Mouse (Mus musculus) embryo, embryonic 10 days (tissue): Measurements from ENCODE around the gene Cnnm2.

Experiments used
- DNase-seq: peaks from one replicate; pipeline ENCODE4 v3.0.0-alpha.2; 2015; ENCODE audit warnings: low spot score

The Cnnm2 gene

DNA sequence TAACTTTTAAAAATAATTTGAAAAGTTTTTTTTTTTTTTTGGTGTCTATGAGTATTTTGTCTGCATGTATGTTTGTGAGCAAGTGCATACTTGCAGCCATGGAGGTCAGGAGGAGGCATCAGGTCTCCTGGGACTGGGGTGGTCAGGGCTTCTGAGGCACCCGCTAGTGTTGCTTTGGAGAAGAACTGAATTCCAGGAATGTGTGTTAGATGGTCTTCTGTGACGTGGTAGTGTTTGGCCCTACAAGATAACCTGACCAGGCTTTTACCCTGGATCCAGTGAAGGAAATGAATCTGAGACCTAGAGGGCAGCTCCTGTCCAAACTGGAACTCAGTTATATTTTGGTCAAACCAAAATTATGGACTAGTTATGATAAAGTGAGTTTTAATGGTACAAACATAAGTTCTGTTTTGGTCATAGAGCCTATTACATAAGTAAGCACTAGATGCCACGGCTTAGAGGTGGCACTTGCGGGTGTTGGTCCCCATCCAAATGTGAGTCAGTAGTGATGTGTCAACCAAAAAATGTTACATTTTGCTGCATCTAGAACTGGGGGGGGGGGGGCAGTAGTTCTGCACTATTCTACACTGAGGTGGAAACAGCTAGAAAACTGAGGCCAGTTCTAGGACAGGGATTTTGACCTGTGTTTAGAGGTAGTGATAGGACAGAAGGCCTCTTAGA lies 38.6 kb downstream of the Cnnm2 start:
- no peak for DNase-seq

DNA sequence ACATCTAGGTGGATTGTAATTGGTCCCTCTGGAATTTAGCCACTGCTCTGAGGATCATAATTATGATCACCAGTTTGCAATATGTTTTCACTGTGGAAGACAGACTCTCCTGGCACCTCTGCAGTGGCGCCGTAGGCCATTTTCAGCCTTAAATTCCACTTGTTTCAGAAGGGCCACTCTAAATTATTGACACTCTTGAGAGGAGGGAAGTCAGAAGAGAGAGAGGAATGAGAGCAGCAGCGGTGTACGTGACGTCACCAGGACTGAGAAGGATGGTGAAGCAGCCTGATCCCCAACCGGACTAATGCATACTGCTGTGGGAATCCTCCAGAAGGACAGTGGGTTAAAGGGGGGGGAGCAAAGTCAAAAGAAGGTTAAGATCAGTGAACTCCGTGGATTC lies 40.1 kb downstream of the Cnnm2 start:
- DNase-seq: no peak

DNA sequence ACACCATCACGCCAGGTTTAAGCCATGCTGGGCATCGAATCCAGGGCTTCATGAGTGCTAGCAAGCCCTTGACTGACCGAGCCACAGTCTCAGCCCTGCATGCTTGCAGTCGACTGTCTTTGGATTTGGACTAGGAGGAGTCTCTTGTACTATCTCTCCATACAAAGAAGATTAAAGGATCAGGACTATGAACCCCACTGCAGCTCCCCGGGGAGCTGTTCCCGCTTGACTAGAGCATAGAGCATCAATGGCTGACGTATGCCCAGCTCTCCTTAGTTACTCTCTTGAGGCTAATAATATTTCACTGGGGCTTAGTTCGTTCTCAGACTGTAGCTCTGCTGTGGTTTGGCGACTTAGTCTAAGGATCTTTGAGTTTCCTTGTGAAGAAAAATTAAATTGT lies 40.9 kb downstream of the Cnnm2 start:
- no peak for DNase-seq

GRCm38 (mm10) chr19:46803732-46804131 lies 42.3 kb downstream of the Cnnm2 start:
- DNase-seq: no peak

DNA sequence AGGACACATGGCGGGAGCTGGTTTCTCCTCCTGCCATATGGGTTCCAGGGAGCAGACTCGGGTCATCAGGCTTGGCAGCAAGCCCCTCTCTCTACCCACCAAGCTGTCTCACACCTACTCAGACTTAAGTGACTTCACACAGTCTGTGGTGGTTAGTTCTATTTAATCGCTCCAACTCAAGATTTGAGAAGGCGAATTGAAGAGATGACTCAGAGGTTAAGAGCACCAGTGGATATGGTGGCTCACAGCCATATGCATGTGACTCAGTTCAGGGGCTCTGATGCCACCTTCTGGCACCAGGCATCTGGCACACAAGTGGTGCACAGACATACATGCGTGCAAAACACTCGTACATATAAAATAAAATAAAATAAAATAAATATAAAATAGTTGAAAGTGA lies 43.4 kb downstream of the Cnnm2 start:
- DNase-seq: no peak

GRCm38 (mm10) chr19:46805933-46806688 lies 44.7 kb downstream of the Cnnm2 start:
- DNase-seq: peak; percentile 12

GRCm38 (mm10) chr19:46808261-46808660 lies 46.9 kb downstream of the Cnnm2 start:
- DNase-seq: no peak

DNA sequence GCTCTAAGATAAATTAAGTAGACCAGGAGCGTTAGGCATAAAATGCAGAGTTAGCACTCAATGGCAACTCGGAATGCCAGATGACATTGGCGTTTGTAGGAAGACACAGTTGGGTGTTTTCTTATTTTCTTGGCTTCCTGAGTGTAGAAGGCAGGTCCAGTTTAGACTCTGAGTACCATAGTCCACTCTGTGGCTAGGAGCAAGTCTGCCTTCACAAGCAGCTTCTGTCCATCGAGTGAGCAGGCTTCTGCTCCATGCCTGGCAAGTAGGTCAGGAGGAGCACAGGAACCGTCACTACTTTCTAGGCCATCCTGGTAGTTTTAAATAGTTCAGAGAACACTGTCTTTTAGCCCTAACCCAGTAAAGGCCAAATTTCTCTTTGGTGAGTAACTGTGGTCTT lies 47.6 kb downstream of the Cnnm2 start:
- no peak for DNase-seq

DNA sequence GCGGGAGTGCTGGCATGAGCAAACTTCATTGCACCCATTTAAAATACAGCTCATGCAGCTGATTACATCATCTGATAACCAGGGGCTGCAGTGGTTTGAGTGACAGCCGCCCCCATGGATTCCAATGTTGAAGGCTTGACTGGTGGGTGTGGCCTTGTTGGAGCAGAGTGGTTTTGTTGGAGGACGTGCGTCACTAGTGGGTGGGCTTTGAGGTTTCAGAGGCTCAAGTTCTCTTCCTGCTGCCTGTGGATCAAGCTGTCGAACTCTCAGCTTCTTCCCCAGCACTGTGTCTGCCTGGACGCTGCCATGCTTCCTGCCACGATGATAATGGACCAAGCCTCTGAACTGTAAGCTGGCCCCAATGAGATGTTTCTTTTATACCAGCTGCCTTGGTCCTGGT lies 57.9 kb downstream of the Cnnm2 start:
- DNase-seq: no peak

- DNase-seq: no peak
Measured at GRCm38 (mm10) chr19:46822491-46822890, 61.1 kb downstream of the Cnnm2 start.

- no peak for DNase-seq
Measured at GRCm38 (mm10) chr19:46823759-46824158, 62.4 kb downstream of the Cnnm2 start.

GRCm38 (mm10) chr19:46824867-46825266 lies 63.5 kb downstream of the Cnnm2 start:
- no peak for DNase-seq

- DNase-seq: no peak
Measured at GRCm38 (mm10) chr19:46827654-46828165, 66.3 kb downstream of the Cnnm2 start.

- DNase-seq: no peak
Measured at GRCm38 (mm10) chr19:46828961-46829360, 67.6 kb downstream of the Cnnm2 start.

DNA sequence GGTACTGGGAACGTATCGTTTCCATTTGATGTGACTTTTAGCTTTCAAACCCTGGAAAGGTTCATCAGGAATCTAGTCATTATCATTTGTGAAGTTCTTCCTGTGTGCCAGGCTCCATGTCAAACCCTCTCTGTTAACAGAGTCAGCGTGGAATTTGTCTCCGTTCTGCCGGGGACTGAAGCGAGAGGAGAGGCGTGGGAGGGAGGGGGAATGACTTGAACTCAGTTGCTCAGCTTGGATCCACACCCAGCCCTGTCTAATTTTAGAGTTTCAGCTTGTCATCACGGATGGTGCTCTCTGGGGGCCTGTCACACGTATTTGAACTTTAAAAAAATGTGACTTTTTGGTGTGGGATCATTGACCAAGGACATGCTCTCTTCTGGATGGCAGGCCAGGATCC lies 70.0 kb downstream of the Cnnm2 start:
- DNase-seq: no peak

GRCm38 (mm10) chr19:46834301-46834700 lies 72.9 kb downstream of the Cnnm2 start:
- no peak for DNase-seq

DNA sequence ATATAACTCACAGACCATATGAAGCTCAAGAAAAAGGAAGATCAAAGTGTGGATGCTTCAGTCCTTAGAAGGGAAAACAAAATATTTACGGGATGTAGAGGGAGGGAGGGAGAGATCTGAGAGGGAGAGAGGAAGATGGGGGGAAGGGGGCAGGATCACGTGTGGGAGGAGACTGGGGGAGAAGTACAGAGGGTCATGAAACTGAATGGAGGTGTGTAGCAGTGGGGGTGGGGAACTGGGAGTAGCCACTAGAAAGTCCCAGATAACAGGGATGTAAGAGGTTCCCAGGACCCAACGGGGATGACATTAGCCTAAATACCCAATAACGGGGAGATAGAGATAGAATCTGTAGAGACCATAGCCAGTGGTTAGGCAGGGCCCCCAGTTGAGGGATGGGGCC lies 73.9 kb downstream of the Cnnm2 start:
- DNase-seq: no peak

DNA sequence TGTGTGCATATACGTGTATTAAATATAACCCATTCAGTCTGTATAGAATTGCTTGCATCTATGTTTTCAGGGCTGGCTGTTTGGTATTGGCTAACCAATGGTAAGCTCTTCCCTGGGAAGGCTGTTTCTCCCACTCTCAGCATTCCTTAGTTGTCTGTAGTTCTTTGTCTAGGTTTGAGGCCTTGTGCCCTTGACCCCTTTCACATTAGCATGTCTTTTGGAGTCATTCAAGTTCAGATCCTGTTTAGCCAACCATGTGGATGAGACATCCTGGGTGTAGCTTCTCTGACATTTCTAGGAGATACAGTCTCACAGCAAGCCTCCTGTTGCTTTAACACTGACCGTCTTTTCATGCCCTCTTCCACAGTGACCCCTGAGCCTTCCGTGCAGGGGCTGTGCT lies 74.7 kb downstream of the Cnnm2 start:
- DNase-seq: no peak

DNA sequence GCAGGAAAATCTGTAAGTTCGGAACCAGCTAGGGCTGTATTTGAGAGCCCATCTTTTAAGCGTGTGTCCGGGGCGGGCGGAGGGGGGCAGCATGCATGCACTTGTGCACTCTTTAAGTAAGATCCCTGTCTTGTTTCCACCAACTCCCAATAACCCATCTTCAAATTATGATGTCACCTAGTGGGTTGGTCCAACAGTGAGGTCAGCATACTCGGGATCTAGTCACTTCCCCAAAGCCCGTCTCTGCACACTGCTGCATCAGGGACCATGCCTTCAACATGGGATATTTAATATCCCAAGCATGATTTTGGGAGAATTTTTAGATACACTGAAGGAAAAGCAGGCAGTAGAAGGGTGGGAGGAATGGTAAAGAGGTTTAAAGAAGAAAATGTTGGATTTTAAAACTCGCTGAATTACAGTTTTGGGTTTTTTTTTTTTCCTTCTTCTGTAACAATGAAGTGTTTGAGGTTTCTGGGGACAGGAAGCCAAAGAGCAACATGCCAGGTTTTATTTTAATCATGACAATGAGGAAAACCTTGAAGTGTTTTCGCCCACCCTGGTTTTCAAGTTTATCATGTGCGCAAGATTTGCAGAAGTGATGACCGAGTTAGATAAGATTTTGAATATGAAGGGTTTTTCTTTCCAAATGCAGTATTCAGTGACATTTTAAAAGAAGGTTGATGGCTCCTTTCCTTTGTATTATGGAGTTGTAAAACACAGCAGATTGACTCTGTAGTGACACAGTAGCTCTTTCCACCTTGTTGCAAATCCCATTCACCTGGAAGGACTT lies 76.1 kb downstream of the Cnnm2 start:
- no peak for DNase-seq

DNA sequence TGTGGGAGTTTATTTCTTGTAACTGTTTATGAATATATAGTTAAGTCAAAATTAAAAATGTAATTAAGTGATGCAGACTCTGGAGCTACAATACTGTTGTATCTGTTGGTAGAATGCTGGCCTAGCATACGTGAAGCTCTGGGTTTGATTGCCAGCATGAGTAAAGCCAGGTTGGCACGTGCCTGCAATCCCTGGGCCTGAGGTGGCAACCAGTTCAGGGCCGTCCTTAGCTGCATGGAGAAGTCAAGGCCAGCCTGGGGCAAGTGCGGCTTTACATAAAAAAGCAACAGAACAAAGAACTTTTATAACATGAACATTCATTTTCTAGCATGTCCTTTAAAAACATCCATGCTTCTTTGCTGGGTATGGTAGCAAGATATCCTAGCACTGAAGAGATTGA lies 79.6 kb downstream of the Cnnm2 start:
- no peak for DNase-seq

DNA sequence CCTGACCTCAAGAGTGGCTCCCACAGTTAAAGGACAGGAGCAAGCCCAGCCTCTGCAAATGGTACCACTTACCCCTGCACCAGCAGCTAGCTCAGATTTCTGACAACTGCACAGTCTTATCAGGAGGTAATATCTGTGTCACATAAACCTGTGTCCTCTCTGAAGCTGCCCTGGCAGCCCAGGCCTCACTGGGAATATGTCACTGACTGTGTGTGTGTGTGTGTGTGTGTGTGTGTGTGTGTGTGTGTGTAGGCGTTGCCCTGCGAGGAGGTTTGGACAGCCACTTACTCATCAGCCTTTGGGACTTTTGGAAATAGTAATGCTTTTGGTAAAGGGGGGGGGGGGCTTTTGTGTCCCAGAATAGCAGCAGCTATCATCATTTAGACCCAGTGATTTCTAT lies 81.6 kb downstream of the Cnnm2 start:
- DNase-seq: no peak

DNA sequence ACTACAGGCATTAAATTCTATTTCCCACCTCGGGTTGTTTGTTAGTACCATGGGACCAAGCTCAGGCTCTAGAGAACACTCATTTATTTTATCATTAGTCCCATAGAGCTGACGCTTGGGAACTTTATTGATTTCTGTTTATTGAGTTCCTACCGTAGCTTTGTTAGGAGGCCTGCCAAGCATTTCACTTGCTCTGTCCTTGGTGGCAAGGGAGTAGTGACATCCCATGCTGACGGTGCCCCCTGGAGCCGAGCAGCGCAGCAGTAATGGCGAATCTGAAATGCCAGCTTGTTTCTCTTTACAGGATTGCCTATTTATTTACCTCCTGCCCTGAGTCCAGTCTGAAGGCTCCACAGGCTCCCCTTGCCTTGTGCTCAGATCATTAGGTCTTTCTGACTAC lies 84.7 kb downstream of the Cnnm2 start:
- no peak for DNase-seq

- no peak for DNase-seq
Measured at GRCm38 (mm10) chr19:46846459-46846858, 85.1 kb downstream of the Cnnm2 start.
